Mouse (Mus musculus) small intestine, adult 2 months (tissue): Measurements from ENCODE around the gene Gucd1. TPM values are rescaled to one million over a fixed set of nuclear protein-coding genes. Genes with fewer than 3 reads are reported as not detected.

Experiments used
- H3K27ac ChIP-seq: fragments of 200-500 bp; 2 replicates; pipeline ENCODE4 v1.5.1; 2012; ENCODE audit warnings: low read depth, low read length, control low read depth, inconsistent platforms; ENCODE audit not compliant: insufficient read depth
- H3K27me3 ChIP-seq: fragments of 200-500 bp; 2 replicates; pipeline ENCODE4 v1.6.1; 2012; ENCODE audit warnings: mild to moderate bottlenecking, moderate library complexity, low read length, inconsistent platforms; ENCODE audit not compliant: control insufficient read depth, insufficient read depth
- H3K36me3 ChIP-seq: fragments of 200-500 bp; 2 replicates; pipeline ENCODE4 v1.6.1; 2012; ENCODE audit warnings: mild to moderate bottlenecking, low read length, control low read depth, inconsistent platforms; ENCODE audit not compliant: control insufficient read depth, insufficient read depth
- H3K4me1 ChIP-seq: fragments of 200-500 bp; 2 replicates; pipeline ENCODE4 v1.6.1; 2012; ENCODE audit warnings: low read length, inconsistent platforms, mixed read lengths; ENCODE audit not compliant: control insufficient read depth, insufficient read depth, insufficient read length
- H3K4me3 ChIP-seq: fragments of 200-500 bp; 2 replicates; pipeline ENCODE4 v1.5.1; 2012; ENCODE audit warnings: low read depth, mild to moderate bottlenecking, control low read depth, inconsistent platforms, low read length, moderate library complexity
- CTCF ChIP-seq: fragments of 200-500 bp; IDR thresholded peaks from 2 replicates; pipeline ENCODE4 v1.5.1; 2012; ENCODE audit warnings: low read depth, mild to moderate bottlenecking, control low read depth, inconsistent platforms, low read length, moderate library complexity, mixed read lengths; ENCODE audit not compliant: insufficient replicate concordance, insufficient read length; ENCODE audit errors: extremely low read depth
- POLR2A ChIP-seq: fragments of 200-500 bp; IDR thresholded peaks from 2 replicates; pipeline ENCODE4 v1.6.1; 2012; ENCODE audit warnings: low read depth, mild to moderate bottlenecking, control low read depth, inconsistent platforms, low read length, moderate library complexity
- WGBS: fragments of 180-500 bp; shearing (Covaris S2); methylation state at CpG from one replicate; pipeline ENCODE4 v1.1.7; 2018; 5-methylcytosine and 5-hydroxymethylcytosine counted together
- polyA plus RNA-seq: library from polyadenylated mRNA; depleted of rRNA; stranded (reverse); fragments of >200 nt; gene quantifications from 2 replicates; pipeline ENCODE4 v1.2.3, GENCODE M21; 2012; rRNA removed

Gene Gucd1
- polyA plus RNA-seq, 1 experiment = 261 TPM

GRCm38 (mm10) chr10:75307130-75307529 lies 210.6 kb downstream of the Gucd1 start:
- TF ChIP-seq POLR2A (no peak), CTCF (no peak)
- peaks cover 68% of the 10 kb centered on the region for H3K36me3 ChIP-seq

GRCm38 (mm10) chr10:75304413-75304812 lies 213.4 kb downstream of the Gucd1 start:
- Histone ChIP-seq H3K27me3 (no peaks in the 10 kb centered on the region), H3K4me1 (peaks cover 14% of the 10 kb centered on the region), H3K36me3 (peaks cover 56% of the 10 kb centered on the region), H3K4me3 (no peak overlapping the region), H3K27ac (peak overlapping the region; percentile 7; the same call in 1 of the 2 replicates)
- TF ChIP-seq CTCF = no peak
- no peak for TF ChIP-seq POLR2A
- 42% methylated on average over 6 of the region's 6 CpGs for WGBS

More at GRCm38 (mm10) chr10:75307130-75307529, 210.6 kb downstream of the Gucd1 start:
- H3K4me3 ChIP-seq = no peak overlapping the region
- H3K27ac ChIP-seq = no peak overlapping the region
- 92% methylated on average over 7 of the region's 7 CpGs for WGBS
- H3K27me3 ChIP-seq = no peaks in the 10 kb centered on the region
- H3K4me1 ChIP-seq = peaks cover 10% of the 10 kb centered on the region

GRCm38 (mm10) chr10:75304049-75304405 lies 213.7 kb downstream of the Gucd1 start:
- TF ChIP-seq POLR2A = no peak
- no peak for TF ChIP-seq CTCF
- WGBS = 85% methylated on average over 5 of the region's 5 CpGs
- peaks cover 17% of the 10 kb centered on the region for H3K4me1 ChIP-seq
- H3K27me3 ChIP-seq = no peaks in the 10 kb centered on the region
- H3K27ac ChIP-seq = 0 out of 2 replicates have a peak overlapping the region, but pooled peaks have one; percentile 7
- H3K36me3 ChIP-seq = peaks cover 52% of the 10 kb centered on the region
- H3K4me3 ChIP-seq = no peak overlapping the region

- H3K27ac ChIP-seq = peak overlapping the region; percentile 7; the same call in 1 of the 2 replicates
- H3K4me1 ChIP-seq = peaks cover 17% of the 10 kb centered on the region
- no peak overlapping the region for H3K4me3 ChIP-seq
- H3K27me3 ChIP-seq = no peaks in the 10 kb centered on the region
- WGBS = 68% methylated on average over 8 of the region's 8 CpGs
- peaks cover 49% of the 10 kb centered on the region for H3K36me3 ChIP-seq
- TF ChIP-seq CTCF = no peak
- no peak for TF ChIP-seq POLR2A
Measured at GRCm38 (mm10) chr10:75303324-75304048, 214.3 kb downstream of the Gucd1 start.

- TF ChIP-seq CTCF (no peak), POLR2A (no peak)
- peaks cover 40% of the 10 kb centered on the region for H3K36me3 ChIP-seq
- 91% methylated on average over 4 of the region's 4 CpGs for WGBS
- no peak overlapping the region for H3K27ac ChIP-seq
- no peaks in the 10 kb centered on the region for H3K27me3 ChIP-seq
- peaks cover 17% of the 10 kb centered on the region for H3K4me1 ChIP-seq
- H3K4me3 ChIP-seq = no peak overlapping the region
Measured at GRCm38 (mm10) chr10:75302536-75302935, 215.2 kb downstream of the Gucd1 start.

GRCm38 (mm10) chr10:75301937-75302336 lies 215.8 kb downstream of the Gucd1 start:
- WGBS = 92% methylated on average over 4 of the region's 4 CpGs
- H3K4me3 ChIP-seq = no peak overlapping the region
- peak overlapping the region; percentile 5; the same call in 1 of the 2 replicates for H3K27ac ChIP-seq
- H3K36me3 ChIP-seq = peaks cover 36% of the 10 kb centered on the region
- TF ChIP-seq CTCF (no peak), POLR2A (no peak)
- peaks cover 17% of the 10 kb centered on the region for H3K4me1 ChIP-seq
- H3K27me3 ChIP-seq = no peaks in the 10 kb centered on the region

GRCm38 (mm10) chr10:75301195-75301806 lies 216.5 kb downstream of the Gucd1 start:
- TF ChIP-seq POLR2A = no peak
- no peak for TF ChIP-seq CTCF
- Histone ChIP-seq H3K27ac (peak overlapping the region; percentile 5; the same call in 1 of the 2 replicates), H3K36me3 (peaks cover 33% of the 10 kb centered on the region), H3K4me3 (no peak overlapping the region), H3K27me3 (no peaks in the 10 kb centered on the region), H3K4me1 (peaks cover 17% of the 10 kb centered on the region)
- WGBS = 91% methylated on average over 12 of the region's 12 CpGs

Other genes starting within 250 kb of the Gucd1 start
- 2.5 and 7.5 TPM in 2 replicates for gene Adora2a, start 201.1 kb downstream of the Gucd1 start, polyA plus RNA-seq
- 1.0 and 1.6 TPM in 2 replicates for gene Upb1, start 116.9 kb downstream of the Gucd1 start, polyA plus RNA-seq
- gene Snrpd3, start 421 bp downstream of the Gucd1 start, polyA plus RNA-seq = 5.2 and 7.4 TPM in 2 replicates
- 1.8 and 1.9 TPM in 2 replicates for gene Lrrc75b, start 42.4 kb upstream of the Gucd1 start, polyA plus RNA-seq
- 454 and 722 TPM in 2 replicates for gene Ggt1, start 43.6 kb upstream of the Gucd1 start, polyA plus RNA-seq
- 17.9 and 27.0 TPM in 2 replicates for gene Ggt5, start 71.4 kb upstream of the Gucd1 start, polyA plus RNA-seq
- gene Susd2, start 126.0 kb upstream of the Gucd1 start, polyA plus RNA-seq = 19.1 and 261 TPM in 2 replicates
- 25.0 and 39.0 TPM in 2 replicates for gene Cabin1, start 246.4 kb upstream of the Gucd1 start, polyA plus RNA-seq